8 mouse cellular contexts compared by ENCODE assay signal in the genomic region with DNA sequence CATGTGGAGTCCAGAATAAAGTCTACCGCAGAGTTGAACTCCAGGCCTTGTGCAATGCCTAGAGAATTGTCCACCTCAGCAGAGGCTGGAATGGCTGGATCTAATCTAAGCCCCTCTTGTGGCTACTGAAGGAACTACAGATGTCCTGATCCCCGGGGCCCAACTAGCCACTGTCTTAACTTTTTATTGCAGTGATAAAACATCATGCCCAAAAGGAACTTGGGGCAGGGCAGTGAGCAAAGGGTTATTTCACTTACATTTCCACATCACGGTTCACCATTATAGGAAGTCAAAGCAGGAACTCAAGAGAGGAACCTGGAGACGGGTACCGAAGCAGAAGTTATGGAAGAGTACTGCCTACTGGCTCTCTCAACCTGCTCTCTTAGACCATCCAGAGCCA. TPM values are rescaled to one million over a fixed set of nuclear protein-coding genes. Genes with fewer than 3 reads are reported as not detected.
A peak's percentile ranks its signal among the peaks of the same experiment; 100 is the strongest.
DNase-seq lines count a peak whose midpoint lies in the region; TF ChIP-seq lines count a peak whose summit lies in the region.

No protein-coding gene starts in this region.

- TF ChIP-seq POLR2A in kidney, adult 2 months (IDR thresholded peaks at IDR 0.05; ENCODE audit: low read depth, low read length), result no peak
- no peak for TF ChIP-seq POLR2A in cortical plate, adult 2 months (IDR thresholded peaks at IDR 0.05; ENCODE audit: extremely low read depth, insufficient read depth, low read length)

- peak; percentile 57 for TF ChIP-seq CTCF in kidney, adult 2 months (conservative IDR thresholded peaks at IDR 0.05; ENCODE audit: insufficient read depth, insufficient read length, low read depth, low read length)
- TF ChIP-seq CTCF in cortical plate, adult 2 months (IDR thresholded peaks at IDR 0.05; ENCODE audit: extremely low read depth, insufficient read depth, low read length), result peak; percentile 13; the same call in 1 of the 2 replicates

- H3K9ac ChIP-seq in ES-E14 (ENCODE audit: insufficient read depth, low read depth, low read length, poor library complexity, severe bottlenecking), result no peak overlapping the region

- H3K4me3 ChIP-seq in kidney, adult 2 months (ENCODE audit: insufficient read depth, low read depth, low read length), result no peak overlapping the region
- no peak overlapping the region for H3K4me3 ChIP-seq in ES-E14 (ENCODE audit: insufficient read depth in 1 of 2, low read depth in 1 of 2, low read length in 2 of 2, poor library complexity in 1 of 2, severe bottlenecking in 1 of 2)
- no peak overlapping the region for H3K4me3 ChIP-seq in cortical plate, adult 2 months (ENCODE audit: insufficient read depth, low read length)

- H3K4me1 ChIP-seq in kidney, adult 2 months (ENCODE audit: control insufficient read depth, insufficient read depth, low read length), result no peaks in the 10 kb centered on the region
- H3K4me1 ChIP-seq in ES-E14 (ENCODE audit: control insufficient read depth in 2 of 2, insufficient read depth in 2 of 2, low read length in 2 of 2, poor library complexity in 1 of 2), result no peaks in the 10 kb centered on the region
- H3K4me1 ChIP-seq in cortical plate, adult 2 months (ENCODE audit: control insufficient read depth, insufficient read depth, low read length), result no peaks in the 10 kb centered on the region

- WGBS in kidney, adult 2 months, result 63% methylated on average over 5 of the region's 5 CpGs

- H3K36me3 ChIP-seq in kidney, adult 2 months (ENCODE audit: control insufficient read depth, insufficient read depth, low read length), result no peaks in the 10 kb centered on the region
- no peaks in the 10 kb centered on the region for H3K36me3 ChIP-seq in ES-E14 (ENCODE audit: control insufficient read depth, insufficient read depth, low read length, poor library complexity, severe bottlenecking)

- H3K27ac ChIP-seq in kidney, adult 2 months (ENCODE audit: insufficient read depth, low read depth, low read length), result no peak overlapping the region
- no peak overlapping the region for H3K27ac ChIP-seq in ES-E14 (ENCODE audit: insufficient read depth, low read depth, low read length, poor library complexity, severe bottlenecking)
- no peak overlapping the region for H3K27ac ChIP-seq in cortical plate, adult 2 months (ENCODE audit: insufficient read depth, low read length)

- H3K27me3 ChIP-seq in kidney, adult 2 months (replicated peaks; ENCODE audit: control insufficient read depth, insufficient read depth, low read length), result no peaks in the 10 kb centered on the region

- DNase-seq in kidney, adult 2 months, result peak; percentile 52
- no peak for DNase-seq in kidney, adult 11 months
- DNase-seq in ES-E14 (ENCODE audit: low read depth, low spot score), result no peak
- peak; percentile 51 for DNase-seq in lung, postnatal 25 days (ENCODE audit: low spot score)
- DNase-seq in left cerebral cortex, adult 8-10 months (ENCODE audit: low spot score in 2 of 2), result no peak
- DNase-seq in frontal cortex, postnatal 10 days (ENCODE audit: low spot score in 2 of 2), result no peak
- no peak for DNase-seq in testis, postnatal 10 days (ENCODE audit: low spot score)

- in situ Hi-C loops in ES-E14 (cut with MboI; ENCODE audit: low sequenced_read_pairs in 2 of 2, unreplicated experiment in 2 of 2), result no loop called here

- H3K9me3 ChIP-seq in ES-E14 (ENCODE audit: control insufficient read depth, insufficient read depth, low read depth, low read length), result no peaks in the 10 kb centered on the region

TF ChIP-seq in ES-E14, 5 proteins besides CTCF, POLR2A, EP300 and RAD21:
- TF ChIP-seq MAFK (IDR thresholded peaks at IDR 0.05; ENCODE audit: insufficient read depth, low read depth, low read length) (0 out of 2 replicates have a peak, but pooled peaks have one; percentile 50), HCFC1 (IDR thresholded peaks at IDR 0.05; ENCODE audit: borderline replicate concordance, insufficient read depth, low read length) (no peak)

RNA-seq across cellular contexts. Expression of a gene that starts 7.8 kb away (rescaled TPM):
- polyA plus RNA-seq in kidney, adult 2 months (2012; rRNA removed), result 4.9 and 5.0 TPM in 2 replicates
- 13.2 and 17.6 TPM in 2 replicates for total RNA-seq in ES-E14 (2012; rRNA removed)
- polyA plus RNA-seq in cortical plate, adult 2 months (2012; rRNA removed), result 7.5 and 7.6 TPM in 2 replicates
- 1 to 10 TPM; 6.5 to 8.0 (median 7.0) TPM for total RNA-seq in left cerebral cortex, adult 8-10 months (2022)

RNA-seq across cellular contexts. Expression of a gene that starts 20.6 kb away (rescaled TPM):
- 42.6 and 49.1 TPM in 2 replicates for polyA plus RNA-seq in kidney, adult 2 months (2012; rRNA removed)
- total RNA-seq in ES-E14 (2012; rRNA removed), result 7.8 and 13.0 TPM in 2 replicates
- 11.8 and 13.2 TPM in 2 replicates for polyA plus RNA-seq in cortical plate, adult 2 months (2012; rRNA removed)
- 10 to 100 TPM; 11.9 to 13.1 (median 12.9) TPM for total RNA-seq in left cerebral cortex, adult 8-10 months (2022)

Comparison
In these comparisons a context has a peak if more than half of its experiments do, and no peak if none do; other contexts are left out.
1. DNase-seq: peak in kidney, adult 2 months (single experiment) and lung, postnatal 25 days (single experiment); none in kidney, adult 11 months (single experiment), ES-E14 (single experiment), left cerebral cortex, adult 8-10 months (0 of 2), frontal cortex, postnatal 10 days (0 of 2) and testis, postnatal 10 days (single experiment).